Mouse (Mus musculus) cortical plate, adult 2 months (tissue): ENCODE results near the gene Fbl. TPM values are rescaled to one million over a fixed set of nuclear protein-coding genes. Genes with fewer than 3 reads are reported as not detected.
A peak's percentile ranks its signal among the peaks of the same experiment; 100 is the strongest.
"Not testable (repeated sequence)": the region's sequence is repeated elsewhere in the genome, so short reads cannot be mapped to it uniquely, and the experiment has no call there.

Experiments used
- H3K27ac ChIP-seq: fragments of 200-500 bp; 2 replicates; pipeline ENCODE4 v1.5.1; 2012; ENCODE audit warnings: low read length, control low read depth, inconsistent platforms; ENCODE audit not compliant: insufficient read depth
- H3K4me1 ChIP-seq: fragments of 200-500 bp; 2 replicates; pipeline ENCODE4 v1.6.1; 2011; ENCODE audit warnings: low read length; ENCODE audit not compliant: control insufficient read depth, insufficient read depth
- H3K4me3 ChIP-seq: fragments of 200-500 bp; 2 replicates; pipeline ENCODE4 v1.5.1; 2011; ENCODE audit warnings: mild to moderate bottlenecking, low read length, control low read depth; ENCODE audit not compliant: insufficient read depth
- CTCF ChIP-seq: fragments of 200-500 bp; IDR thresholded peaks from 2 replicates; pipeline ENCODE4 v1.5.1; 2011; ENCODE audit warnings: mild to moderate bottlenecking, control low read depth, low read length; ENCODE audit not compliant: insufficient read depth; ENCODE audit errors: extremely low read depth
- POLR2A ChIP-seq: fragments of 200-500 bp; IDR thresholded peaks from 2 replicates; pipeline ENCODE4 v1.6.1; 2011; ENCODE audit warnings: mild to moderate bottlenecking, low read length, control low read depth; ENCODE audit not compliant: insufficient read depth; ENCODE audit errors: extremely low read depth
- polyA plus RNA-seq: library from polyadenylated mRNA; depleted of rRNA; stranded (reverse); fragments of >200 nt; gene quantifications from 2 replicates; pipeline ENCODE4 v1.2.3, GENCODE M21; 2012; rRNA removed

Fbl gene
- polyA plus RNA-seq, 1 experiment, result 78.3 TPM

DNA sequence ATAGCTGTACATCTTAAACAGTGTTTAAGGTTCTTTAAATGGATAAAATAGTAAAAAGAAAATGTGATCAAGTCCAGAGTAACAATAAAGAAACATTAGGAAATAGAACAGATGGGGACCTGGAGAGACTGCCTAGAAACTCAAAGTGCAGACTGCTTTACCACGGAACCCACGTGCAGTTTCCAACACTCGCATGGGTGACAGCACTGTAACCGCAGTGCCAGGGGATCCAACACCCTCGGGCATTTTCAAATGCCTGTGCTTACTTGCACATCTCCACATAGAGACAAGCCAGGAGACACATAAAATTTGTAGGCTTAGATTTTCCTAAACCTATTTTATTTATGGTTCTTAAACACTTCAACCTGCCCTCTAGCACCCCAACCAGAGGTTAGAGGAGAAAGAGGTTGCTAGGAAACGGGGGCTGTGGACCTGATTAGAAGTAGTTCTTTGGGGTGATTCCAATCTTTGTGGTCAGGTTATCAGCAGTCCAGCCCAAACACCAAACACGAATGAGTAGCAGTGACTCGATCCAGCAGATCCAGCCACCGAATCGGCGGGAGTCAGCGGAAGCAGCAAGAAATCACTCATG, 39.0 kb downstream of the Fbl start:
- TF ChIP-seq CTCF (no peak), POLR2A (no peak)
- H3K4me3 ChIP-seq, result peak overlapping the region; percentile 21; the same call in 1 of the 2 replicates
- no peak overlapping the region for H3K27ac ChIP-seq
- no peaks in the 10 kb centered on the region for H3K4me1 ChIP-seq

GRCm38 (mm10) chr7:28208988-28209508, 39.5 kb downstream of the Fbl start:
- peak overlapping the region; percentile 21; the same call in 1 of the 2 replicates for H3K4me3 ChIP-seq
- H3K4me1 ChIP-seq, result no peaks in the 10 kb centered on the region
- H3K27ac ChIP-seq, result no peak overlapping the region
- TF ChIP-seq POLR2A (no peak), CTCF (no peak)

GRCm38 (mm10) chr7:28210731-28211130, 41.2 kb downstream of the Fbl start:
- Histone ChIP-seq H3K4me1 (no peaks in the 10 kb centered on the region), H3K4me3 (no peak overlapping the region), H3K27ac (no peak overlapping the region)
- TF ChIP-seq POLR2A (no peak), CTCF (no peak)

GRCm38 (mm10) chr7:28214142-28214541, 44.6 kb downstream of the Fbl start:
- H3K27ac ChIP-seq, result no peak overlapping the region
- no peaks in the 10 kb centered on the region for H3K4me1 ChIP-seq
- peak; percentile 62 for TF ChIP-seq CTCF
- TF ChIP-seq POLR2A, result no peak
- H3K4me3 ChIP-seq, result no peak overlapping the region

- not testable (repeated sequence) for H3K4me1 ChIP-seq, H3K4me3 ChIP-seq, H3K27ac ChIP-seq
These were observed 46.4 kb downstream of the Fbl start for GRCm38 (mm10) chr7:28215950-28216349.

GRCm38 (mm10) chr7:28217811-28218210, 48.3 kb downstream of the Fbl start:
- H3K27ac ChIP-seq, H3K4me3 ChIP-seq, H3K4me1 ChIP-seq: not testable (repeated sequence)

GRCm38 (mm10) chr7:28218951-28219740, 49.6 kb downstream of the Fbl start:
- H3K27ac ChIP-seq, H3K4me3 ChIP-seq, H3K4me1 ChIP-seq: not testable (repeated sequence)

- not testable (repeated sequence) for H3K4me1 ChIP-seq, H3K27ac ChIP-seq, H3K4me3 ChIP-seq
These were observed 57.3 kb downstream of the Fbl start for GRCm38 (mm10) chr7:28226836-28227235.

- not testable (repeated sequence) for H3K27ac ChIP-seq, H3K4me3 ChIP-seq, H3K4me1 ChIP-seq
These were observed 57.9 kb downstream of the Fbl start for GRCm38 (mm10) chr7:28227421-28227820.

Other genes with a start within 250 kb of the Fbl start
- gene Zfp974, start 240.2 kb upstream of the Fbl start, polyA plus RNA-seq, result 5.6 and 6.0 TPM in 2 replicates
- 9.0 and 9.5 TPM in 2 replicates for gene Zfp780b, start 190.5 kb upstream of the Fbl start, polyA plus RNA-seq
- 1.7 and 2.4 TPM in 2 replicates for gene Zfp850, start 155.6 kb upstream of the Fbl start, polyA plus RNA-seq
- 178 and 181 TPM in 2 replicates for gene Psmc4, start 119.6 kb upstream of the Fbl start, polyA plus RNA-seq
- gene Fcgbp, start 98.5 kb upstream of the Fbl start, polyA plus RNA-seq, result 0.21 and 0.40 TPM in 2 replicates
- gene 9530053A07Rik, start 40.2 kb upstream of the Fbl start, polyA plus RNA-seq, result 0.06 TPM in 1 of 2 replicates, not detected in the other
- 30.7 and 31.1 TPM in 2 replicates for gene Dyrk1b, start 9.8 kb downstream of the Fbl start, polyA plus RNA-seq
- 49.2 and 52.2 TPM in 2 replicates for gene Eid2, start 98.2 kb downstream of the Fbl start, polyA plus RNA-seq
- gene Eid2b, start 108.0 kb downstream of the Fbl start, polyA plus RNA-seq, result 26.4 and 27.0 TPM in 2 replicates
- gene Selenov, start 121.5 kb downstream of the Fbl start, polyA plus RNA-seq, result 0.92 and 1.0 TPM in 2 replicates
- gene Dll3, start 132.5 kb downstream of the Fbl start, polyA plus RNA-seq, result 2.2 TPM in 2 replicates
- 56.9 and 58.6 TPM in 2 replicates for gene Timm50, start 142.4 kb downstream of the Fbl start, polyA plus RNA-seq
- gene Supt5, start 169.0 kb downstream of the Fbl start, polyA plus RNA-seq, result 112 and 113 TPM in 2 replicates
- 648 and 653 TPM in 2 replicates for gene Rps16, start 180.9 kb downstream of the Fbl start, polyA plus RNA-seq
- gene Plekhg2, start 202.9 kb downstream of the Fbl start, polyA plus RNA-seq, result 3.5 and 4.2 TPM in 2 replicates
- gene Zfp36, start 210.5 kb downstream of the Fbl start, polyA plus RNA-seq, result 3.6 and 3.8 TPM in 2 replicates
- gene Med29, start 223.0 kb downstream of the Fbl start, polyA plus RNA-seq, result 38.6 and 42.6 TPM in 2 replicates
- gene Paf1, start 223.2 kb downstream of the Fbl start, polyA plus RNA-seq, result 101 and 108 TPM in 2 replicates